Comparison of ENCODE assay signal across 19 mouse cellular contexts in the genomic region with DNA sequence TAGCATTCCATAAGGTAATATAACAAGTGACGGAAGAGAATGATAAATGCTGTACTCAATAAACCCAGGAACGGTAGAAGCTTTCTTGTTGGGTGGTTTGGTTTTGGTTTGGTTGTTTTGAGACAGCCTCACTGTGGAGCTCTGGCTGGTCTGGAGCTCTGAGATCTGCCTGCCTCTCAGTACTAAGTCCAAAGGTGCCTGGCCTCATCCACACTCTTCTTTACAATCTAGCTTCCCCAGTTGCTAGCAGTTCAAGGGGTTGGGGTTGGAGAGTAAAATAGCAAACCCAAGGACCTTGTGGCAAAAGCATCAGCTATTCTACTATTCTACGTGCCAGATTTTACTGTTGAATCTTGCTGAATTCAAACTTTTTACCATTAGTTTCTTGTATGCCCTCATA. TPM values are rescaled to one million over a fixed set of nuclear protein-coding genes. Genes with fewer than 3 reads are reported as not detected.
A peak's percentile ranks its signal among the peaks of the same experiment; 100 is the strongest.
DNase-seq lines count a peak whose midpoint lies in the region; ATAC-seq and TF ChIP-seq lines count a peak whose summit lies in the region.
"Had no signal": no experiment of that assay in that cellular context is flagged by ENCODE, and none has a peak within 500 bp of the region (broad histone marks: within the 10 kb centered on the region; RNA-seq: fewer than 3 reads in every experiment).

No protein-coding gene starts in this region.

- peak overlapping the region; percentile 81 for H3K4me2 ChIP-seq in heart, embryonic 13.5 days
- H3K4me2 ChIP-seq in heart, embryonic 11.5 days = no peak overlapping the region
- H3K4me2 ChIP-seq in kidney, embryonic 15.5 days = no peak overlapping the region
- H3K4me2 ChIP-seq in CH12.LX (ENCODE audit: insufficient read depth, low read depth, poor library complexity, severe bottlenecking) = 0 out of 2 replicates have a peak overlapping the region, but pooled peaks have one; percentile 21
- 0 out of 2 replicates have a peak overlapping the region, but pooled peaks have one; percentile 0 for H3K4me2 ChIP-seq in liver, embryonic 15.5 days
- H3K4me2 ChIP-seq: limb, embryonic 12.5 days; lung, embryonic 15.5 days; stomach, embryonic 15.5 days had no signal

- H3K9ac ChIP-seq in heart, embryonic 13.5 days = 0 out of 2 replicates have a peak overlapping the region, but pooled peaks have one; percentile 24
- no peak overlapping the region for H3K9ac ChIP-seq in heart, embryonic 11.5 days (ENCODE audit: low read depth, low read length)
- H3K9ac ChIP-seq in kidney, embryonic 15.5 days = no peak overlapping the region
- no peak overlapping the region for H3K9ac ChIP-seq in CH12.LX (ENCODE audit: insufficient read depth, low read depth)
- H3K9ac ChIP-seq in liver, embryonic 15.5 days = no peak overlapping the region
- H3K9ac ChIP-seq: forebrain, postnatal 0 days; limb, embryonic 12.5 days; lung, embryonic 15.5 days; stomach, embryonic 15.5 days had no signal

- no peaks in the 10 kb centered on the region for H3K9me3 ChIP-seq in heart, embryonic 13.5 days
- no peaks in the 10 kb centered on the region for H3K9me3 ChIP-seq in heart, embryonic 11.5 days (replicated peaks; ENCODE audit: control insufficient read depth, low read length)
- H3K9me3 ChIP-seq in kidney, embryonic 15.5 days (replicated peaks) = no peaks in the 10 kb centered on the region
- H3K9me3 ChIP-seq in CH12.LX (replicated peaks; ENCODE audit: low read length) = no peaks in the 10 kb centered on the region
- H3K9me3 ChIP-seq in liver, embryonic 15.5 days (replicated peaks) = no peaks in the 10 kb centered on the region
- H3K9me3 ChIP-seq: forebrain, embryonic 10.5 days; limb, embryonic 12.5 days; lung, embryonic 15.5 days; stomach, embryonic 15.5 days had no signal

- no peak for TF ChIP-seq EP300 in CH12.LX (IDR thresholded peaks at IDR 0.05; ENCODE audit: low read length)

- dilution Hi-C loops in CH12.LX (cut with MboI; ENCODE audit: extremely low pct_ligation_motif_present, extremely low pct_unique_long_range_greater_than_20kb, low sequenced_read_pairs) = no loop called here

- H3K79me2 ChIP-seq in CH12.LX (replicated peaks; ENCODE audit: control insufficient read depth, extremely low read depth, insufficient read depth, poor library complexity, severe bottlenecking) = peaks cover 26% of the 10 kb centered on the region

- TF ChIP-seq RAD21 in CH12.LX (IDR thresholded peaks at IDR 0.05; ENCODE audit: low read depth, low read length) = no peak

- ATAC-seq in heart, embryonic 13.5 days (ENCODE audit: extremely low read depth, insufficient number of reproducible peaks, low FRiP score, low TSS enrichment) = no peak
- ATAC-seq in heart, embryonic 11.5 days (replicated peaks; ENCODE audit: insufficient number of reproducible peaks, low FRiP score, low TSS enrichment) = no peak
- ATAC-seq in kidney, embryonic 15.5 days (replicated peaks; ENCODE audit: low FRiP score) = no peak
- no peak for ATAC-seq in liver, embryonic 15.5 days (ENCODE audit: insufficient read depth)
- ATAC-seq: forebrain, postnatal 0 days; hindbrain, postnatal 0 days; midbrain, embryonic 16.5 days had no signal

- H3K4me1 ChIP-seq in heart, embryonic 13.5 days = peaks cover 34% of the 10 kb centered on the region
- peaks cover 12% of the 10 kb centered on the region for H3K4me1 ChIP-seq in heart, embryonic 11.5 days (ENCODE audit: control insufficient read depth, insufficient read depth, low read length)
- peaks cover 20% of the 10 kb centered on the region for H3K4me1 ChIP-seq in kidney, embryonic 15.5 days
- peaks cover 9 to 70% of the 10 kb centered on the region in 2 experiments for H3K4me1 ChIP-seq in CH12.LX (ENCODE audit: control insufficient read depth in 1 of 2, insufficient read depth in 2 of 2)
- peaks cover 23% of the 10 kb centered on the region for H3K4me1 ChIP-seq in liver, embryonic 15.5 days (replicated peaks)

- in situ Hi-C loops in CH12.LX (cut with MboI; ENCODE audit: low pct_ligation_motif_present, low pct_unique_long_range_greater_than_20kb, low sequenced_read_pairs) = no loop called here

- peak overlapping the region; percentile 91; the same call in 1 of the 2 replicates for H3K4me3 ChIP-seq in heart, embryonic 13.5 days
- no peak overlapping the region for H3K4me3 ChIP-seq in heart, embryonic 11.5 days (ENCODE audit: low read depth, low read length)
- no peak overlapping the region for H3K4me3 ChIP-seq in kidney, embryonic 15.5 days (replicated peaks)
- H3K4me3 ChIP-seq in CH12.LX (replicated peaks in 1 of 3; ENCODE audit: low read depth in 2 of 3, low read length in 2 of 3, poor library complexity in 1 of 3) = peak overlapping the region in 1 of 3 experiments; percentile 90
- H3K4me3 ChIP-seq in liver, embryonic 15.5 days (replicated peaks) = no peak overlapping the region
- H3K4me3 ChIP-seq: forebrain, embryonic 10.5 days; limb, embryonic 12.5 days; lung, embryonic 15.5 days; stomach, embryonic 15.5 days had no signal

- WGBS in heart, embryonic 13.5 days = 82% methylated on average over 3 of the region's 3 CpGs
- 88% methylated on average over 3 of the region's 3 CpGs for WGBS in heart, embryonic 11.5 days (ENCODE audit: insufficient replicate concordance)
- WGBS in kidney, embryonic 15.5 days = 93% methylated on average over 3 of the region's 3 CpGs
- 72% methylated on average over 3 of the region's 3 CpGs for WGBS in liver, embryonic 15.5 days (ENCODE audit: insufficient replicate concordance)

- H3K36me3 ChIP-seq in heart, embryonic 13.5 days = no peaks in the 10 kb centered on the region; the same call in 1 of the 2 replicates
- H3K36me3 ChIP-seq in heart, embryonic 11.5 days (ENCODE audit: control insufficient read depth, insufficient read depth, low read length) = no peaks in the 10 kb centered on the region
- H3K36me3 ChIP-seq in kidney, embryonic 15.5 days = no peaks in the 10 kb centered on the region
- peaks cover 3 to 22% of the 10 kb centered on the region in 2 experiments for H3K36me3 ChIP-seq in CH12.LX (replicated peaks in 1 of 2; ENCODE audit: control insufficient read depth in 1 of 2, insufficient read depth in 1 of 2, low read length in 1 of 2)
- H3K36me3 ChIP-seq in liver, embryonic 15.5 days (replicated peaks) = no peaks in the 10 kb centered on the region
- H3K36me3 ChIP-seq: forebrain, embryonic 10.5 days; limb, embryonic 12.5 days; lung, embryonic 15.5 days; stomach, embryonic 15.5 days had no signal

- intact Hi-C loops in left cerebral cortex, postnatal 4 days (cut with DNase I) = no loop called here

- TF ChIP-seq POLR2A in CH12.LX (IDR thresholded peaks at IDR 0.05; ENCODE audit: low read depth, low read length) = no peak

- no peaks in the 10 kb centered on the region for H3K27me3 ChIP-seq in heart, embryonic 13.5 days (replicated peaks)
- H3K27me3 ChIP-seq in heart, embryonic 11.5 days (ENCODE audit: control insufficient read depth, insufficient read depth, low read length) = no peaks in the 10 kb centered on the region
- H3K27me3 ChIP-seq in kidney, embryonic 15.5 days = no peaks in the 10 kb centered on the region
- H3K27me3 ChIP-seq in CH12.LX (replicated peaks) = no peaks in the 10 kb centered on the region
- H3K27me3 ChIP-seq in liver, embryonic 15.5 days = 0 out of 2 replicates have a peak, but pooled peaks cover 3% of the 10 kb centered on the region
- H3K27me3 ChIP-seq: limb, embryonic 12.5 days; lung, embryonic 15.5 days; stomach, embryonic 15.5 days had no signal

- peak; percentile 38 to 50 for DNase-seq in kidney, adult 8-10 months
- no peak for DNase-seq in CH12.LX (ENCODE audit: extremely low read depth)
- no peak for DNase-seq in adrenal gland, adult 8-10 months
- DNase-seq in left cerebral cortex, postnatal 4 days = no peak
- DNase-seq: cerebellum, adult 2 months; cerebellum, postnatal 36 days; forebrain, postnatal 0 days; lung, postnatal 4 days; right cerebral cortex, postnatal 14 days had no signal

- H3K27ac ChIP-seq in heart, embryonic 13.5 days (replicated peaks) = no peak overlapping the region
- no peak overlapping the region for H3K27ac ChIP-seq in heart, embryonic 11.5 days (ENCODE audit: low read depth, low read length)
- H3K27ac ChIP-seq in kidney, embryonic 15.5 days = no peak overlapping the region
- H3K27ac ChIP-seq in CH12.LX (ENCODE audit: insufficient read depth, low read depth) = no peak overlapping the region
- H3K27ac ChIP-seq in liver, embryonic 15.5 days (replicated peaks) = no peak overlapping the region
- H3K27ac ChIP-seq: forebrain, embryonic 10.5 days; hindbrain, postnatal 0 days; limb, embryonic 12.5 days; lung, embryonic 15.5 days; stomach, embryonic 15.5 days had no signal

- no peak for TF ChIP-seq CTCF in CH12.LX (conservative IDR thresholded peaks at IDR 0.05 in 1 of 2, IDR thresholded peaks at IDR 0.05 in 1 of 2; ENCODE audit: low read depth in 2 of 2, low read length in 2 of 2)

RNA-seq across cellular contexts. Expression of a gene that starts 1.5 kb away (rescaled TPM):
- 102 and 116 TPM in 2 replicates for polyA plus RNA-seq in heart, embryonic 13.5 days (2015; fragmentation: Nextera tagmentation; extraction: Ambion mirVana)
- polyA plus RNA-seq in heart, embryonic 11.5 days (2014; fragmentation: Nextera tagmentation; extraction: Ambion mirVana) = 164 and 172 TPM in 2 replicates
- 98.7 and 113 TPM in 2 replicates for polyA plus RNA-seq in kidney, embryonic 15.5 days (2015; fragmentation: Nextera tagmentation; extraction: Ambion mirVana)
- 163 and 168 TPM in 2 replicates for total RNA-seq in CH12.LX (2012; rRNA removed)
- total RNA-seq in CH12.LX (2014; rRNA removed) = 264 and 297 TPM in 2 replicates
- 148 and 164 TPM in 2 replicates for polyA plus RNA-seq in CH12.LX (2012; ENCODE audit: insufficient read length, low read depth)
- polyA plus RNA-seq in liver, embryonic 15.5 days (2015; fragmentation: Nextera tagmentation; extraction: Ambion mirVana) = 21.0 and 26.8 TPM in 2 replicates
- 100 to 1,000 TPM in 3 of 4 experiments, 10 to 100 TPM in 1; 97.2 to 136 (median 120) TPM for total RNA-seq in adrenal gland, adult 8-10 months (2022)
- 100 to 1,000 TPM; 120 to 139 TPM for total RNA-seq in left cerebral cortex, postnatal 4 days (2021)

RNA-seq across cellular contexts. Expression of a gene that starts 1.7 kb away (rescaled TPM):
- 24.2 and 26.5 TPM in 2 replicates for polyA plus RNA-seq in heart, embryonic 13.5 days (2015; fragmentation: Nextera tagmentation; extraction: Ambion mirVana)
- 19.5 and 22.3 TPM in 2 replicates for polyA plus RNA-seq in heart, embryonic 11.5 days (2014; fragmentation: Nextera tagmentation; extraction: Ambion mirVana)
- polyA plus RNA-seq in kidney, embryonic 15.5 days (2015; fragmentation: Nextera tagmentation; extraction: Ambion mirVana) = 17.8 and 21.9 TPM in 2 replicates
- total RNA-seq in CH12.LX (2012; rRNA removed) = 21.0 and 28.0 TPM in 2 replicates
- total RNA-seq in CH12.LX (2014; rRNA removed) = 38.3 and 40.4 TPM in 2 replicates
- 22.2 and 27.7 TPM in 2 replicates for polyA plus RNA-seq in CH12.LX (2012; ENCODE audit: insufficient read length, low read depth)
- polyA plus RNA-seq in liver, embryonic 15.5 days (2015; fragmentation: Nextera tagmentation; extraction: Ambion mirVana) = 5.0 and 5.8 TPM in 2 replicates
- total RNA-seq in adrenal gland, adult 8-10 months (2022) = 10 to 100 TPM; 31.0 to 60.3 (median 46.8) TPM
- total RNA-seq in left cerebral cortex, postnatal 4 days (2021) = 10 to 100 TPM; 72.4 to 78.3 TPM

RNA-seq across cellular contexts. Expression of a gene that starts 38.1 kb away (rescaled TPM):
- polyA plus RNA-seq in heart, embryonic 13.5 days (2015; fragmentation: Nextera tagmentation; extraction: Ambion mirVana) = 14.2 and 16.4 TPM in 2 replicates
- 21.6 and 25.3 TPM in 2 replicates for polyA plus RNA-seq in heart, embryonic 11.5 days (2014; fragmentation: Nextera tagmentation; extraction: Ambion mirVana)
- polyA plus RNA-seq in kidney, embryonic 15.5 days (2015; fragmentation: Nextera tagmentation; extraction: Ambion mirVana) = 23.6 and 25.9 TPM in 2 replicates
- total RNA-seq in CH12.LX (2012; rRNA removed) (11.4 and 11.9 TPM in 2 replicates), CH12.LX (2014; rRNA removed) (15.6 and 16.1 TPM in 2 replicates)
- polyA plus RNA-seq in CH12.LX (2012; ENCODE audit: insufficient read length, low read depth) = 16.6 and 20.7 TPM in 2 replicates
- polyA plus RNA-seq in liver, embryonic 15.5 days (2015; fragmentation: Nextera tagmentation; extraction: Ambion mirVana) = 5.7 and 6.2 TPM in 2 replicates
- 10 to 100 TPM; 36.3 to 48.0 (median 42.9) TPM for total RNA-seq in adrenal gland, adult 8-10 months (2022)
- 10 to 100 TPM; 46.9 to 47.9 TPM for total RNA-seq in left cerebral cortex, postnatal 4 days (2021)

Comparison
In these comparisons a context has a peak if more than half of its experiments do, and no peak if none do; other contexts are left out.
1. H3K4me2 ChIP-seq: peak in heart, embryonic 13.5 days (single experiment), CH12.LX (single experiment) and liver, embryonic 15.5 days (single experiment); none in heart, embryonic 11.5 days (single experiment) and kidney, embryonic 15.5 days (single experiment).
2. DNase-seq: peak in kidney, adult 8-10 months (2 of 2); none in CH12.LX (single experiment), adrenal gland, adult 8-10 months (single experiment) and left cerebral cortex, postnatal 4 days (single experiment).